Mouse (Mus musculus) brain, embryonic 14.5 days (tissue): ENCODE data around the gene Cdk2ap2.
"Not testable (repeated sequence)": the region's sequence is repeated elsewhere in the genome, so short reads cannot be mapped to it uniquely, and the experiment has no call there.

Experiments
- CTCF ChIP-seq: fragments of 200-500 bp; IDR thresholded peaks from 2 replicates; pipeline ENCODE4 v1.5.1; 2012; ENCODE audit warnings: inconsistent platforms, mild to moderate bottlenecking, moderate library complexity, borderline replicate concordance; ENCODE audit not compliant: insufficient read depth, insufficient read length; ENCODE audit errors: extremely low read depth
- POLR2A ChIP-seq: fragments of 200-500 bp; IDR thresholded peaks from 2 replicates; pipeline ENCODE4 v1.6.1; 2012; ENCODE audit warnings: mild to moderate bottlenecking, inconsistent platforms, borderline replicate concordance; ENCODE audit not compliant: poor library complexity, insufficient read depth, insufficient read length, severe bottlenecking; ENCODE audit errors: extremely low read depth

DNA sequence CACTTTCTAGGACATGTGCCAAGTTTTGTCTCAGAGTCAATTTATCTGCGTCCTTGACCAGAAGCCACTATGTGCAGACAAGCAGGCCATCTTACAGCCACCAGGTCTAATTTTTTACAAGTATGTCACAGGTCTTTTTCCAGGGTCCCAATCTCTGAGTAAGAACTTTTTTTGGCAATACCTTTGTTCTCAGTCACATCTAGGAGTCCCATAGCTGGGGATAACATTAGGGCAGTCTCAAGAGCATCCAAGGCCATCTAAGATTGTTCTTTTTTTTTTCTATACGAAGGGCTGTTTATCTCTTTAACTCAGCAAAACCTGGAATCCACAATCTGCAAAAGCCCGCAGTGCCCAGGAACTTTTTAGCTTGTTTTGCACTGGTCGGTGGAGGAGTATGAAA, 33.6 kb upstream of the Cdk2ap2 start:
- not testable (repeated sequence) for TF ChIP-seq CTCF, POLR2A
